In the genomic region with DNA sequence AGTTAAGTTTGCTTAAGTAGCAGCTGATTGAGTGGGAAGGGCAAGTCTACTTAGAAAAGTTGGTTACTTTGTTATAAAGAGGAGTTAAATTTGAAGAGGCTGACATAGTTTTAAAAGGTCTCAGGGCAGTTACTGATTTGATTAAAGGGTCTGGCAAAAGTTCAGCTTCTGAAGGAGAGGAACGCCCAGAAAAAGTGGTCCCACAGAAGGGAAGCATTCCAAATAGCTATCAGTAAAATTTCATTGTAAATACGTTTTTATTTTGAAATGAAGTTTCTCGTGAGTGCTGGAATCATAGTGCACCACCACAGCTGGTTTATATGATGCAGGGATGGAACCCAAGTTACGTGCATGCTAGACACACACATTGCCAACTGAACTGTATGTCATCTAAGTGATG, we compare ENCODE assay signal across 25 mouse cellular contexts.
"Had no signal": no experiment of that assay in that cellular context is flagged by ENCODE, and none has a peak within 500 bp of the region (broad histone marks: within the 10 kb centered on the region; RNA-seq: fewer than 3 reads in every experiment).

No protein-coding gene starts in this region.

- H3K9me3 ChIP-seq: heart, embryonic 13.5 days; heart, embryonic 15.5 days; hindbrain, embryonic 13.5 days; hindbrain, embryonic 15.5 days; kidney, embryonic 15.5 days; limb, embryonic 12.5 days; liver, embryonic 12.5 days had no signal

- H3K4me2 ChIP-seq: heart, embryonic 11.5 days; heart, embryonic 13.5 days; heart, embryonic 15.5 days; hindbrain, embryonic 13.5 days; hindbrain, embryonic 15.5 days; kidney, embryonic 15.5 days; limb, embryonic 12.5 days; liver, embryonic 12.5 days had no signal

- H3K9ac ChIP-seq: heart, embryonic 13.5 days; heart, embryonic 15.5 days; hindbrain, embryonic 13.5 days; hindbrain, embryonic 15.5 days; kidney, embryonic 15.5 days; limb, embryonic 12.5 days; liver, embryonic 12.5 days; liver, embryonic 14.5 days had no signal

- H3K27ac ChIP-seq: heart, adult 2 months; heart, embryonic 13.5 days; heart, embryonic 15.5 days; hindbrain, embryonic 13.5 days; hindbrain, embryonic 15.5 days; hindbrain, postnatal 0 days; kidney, embryonic 15.5 days; kidney, postnatal 0 days; liver, embryonic 12.5 days; liver, embryonic 14.5 days had no signal

- H3K4me3 ChIP-seq: heart, adult 2 months; heart, embryonic 13.5 days; heart, embryonic 15.5 days; hindbrain, embryonic 13.5 days; hindbrain, embryonic 15.5 days; kidney, embryonic 15.5 days; limb, embryonic 12.5 days; liver, embryonic 12.5 days had no signal

- H3K4me1 ChIP-seq: hindbrain, embryonic 13.5 days; hindbrain, embryonic 15.5 days had no signal

- ATAC-seq: hindbrain, postnatal 0 days; intestine, postnatal 0 days; liver, embryonic 12.5 days had no signal

- DNase-seq: gastrocnemius, postnatal 14 days; gastrocnemius, postnatal 36 days; heart, adult 11 months; heart, adult 2 months; heart, postnatal 14 days; heart, postnatal 36 days; kidney, adult 2 months; kidney, adult 9 months; kidney, postnatal 14 days; kidney, postnatal 36 days; layer of hippocampus, adult 9-11 months; layer of hippocampus, postnatal 36 days; left cerebral cortex, postnatal 4 days had no signal

- H3K27me3 ChIP-seq: heart, embryonic 15.5 days; hindbrain, embryonic 13.5 days; hindbrain, embryonic 15.5 days; kidney, embryonic 15.5 days; limb, embryonic 12.5 days; liver, embryonic 12.5 days had no signal
